Mouse (Mus musculus) liver, postnatal 0 days (tissue): ENCODE measurements at regions not wholly inside any gene's neighbourhood (a gene's known extent, or its start where the extent isn't known, plus 50 kb on each side); places are given as distances from the start of the nearest gene placed in this dataset.

Experiments used
- ATAC-seq: fragments of 200-750 bp; cut with Nextera tagmentation; 2 replicates; pipeline ENCODE4 v1.8.0; 2017; ENCODE audit warnings: mild to moderate bottlenecking, moderate library complexity
- DNase-seq: peaks from one replicate; pipeline ENCODE4 v3.0.0-alpha.2; 2016
- H3K27ac ChIP-seq: fragments of 300-500 bp; sonication (generic); 2 replicates; pipeline ENCODE4 v1.5.1; 2014; ENCODE audit warnings: antibody characterized with exemption, moderate library complexity, mild to moderate bottlenecking, low read depth
- H3K27me3 ChIP-seq: fragments of 300-500 bp; sonication (generic); 2 replicates; pipeline ENCODE4 v1.6.1; 2014; ENCODE audit warnings: low read length, control low read depth, mixed read lengths; ENCODE audit not compliant: insufficient read depth
- H3K36me3 ChIP-seq: fragments of 300-500 bp; sonication (generic); replicated peaks from 2 replicates; pipeline ENCODE4 v1.6.1; 2014; ENCODE audit warnings: mild to moderate bottlenecking, control low read depth, low read length, moderate library complexity, mixed read lengths; ENCODE audit not compliant: insufficient read depth
- H3K4me1 ChIP-seq: fragments of 300-500 bp; sonication (generic); 2 replicates; pipeline ENCODE4 v1.6.1; 2014; ENCODE audit warnings: antibody characterized with exemption, mild to moderate bottlenecking, control low read depth; ENCODE audit not compliant: insufficient read depth
- H3K4me2 ChIP-seq: fragments of 300-500 bp; sonication (generic); 2 replicates; pipeline ENCODE4 v1.6.1; 2014; ENCODE audit warnings: low read depth, mild to moderate bottlenecking, low read length, moderate library complexity, mixed read lengths
- H3K4me3 ChIP-seq: fragments of 300-500 bp; sonication (generic); 2 replicates; pipeline ENCODE4 v1.5.1; 2014; ENCODE audit warnings: low read depth, low read length
- H3K9ac ChIP-seq: fragments of 300-500 bp; sonication (generic); replicated peaks from 2 replicates; pipeline ENCODE4 v1.6.1; 2014; ENCODE audit warnings: mild to moderate bottlenecking, moderate library complexity
- H3K9me3 ChIP-seq: fragments of 300-500 bp; sonication (generic); 2 replicates; pipeline ENCODE4 v1.6.1; 2016; ENCODE audit warnings: mild to moderate bottlenecking, control low read depth, low read length, mixed read lengths
- CTCF ChIP-seq: sonication (generic); IDR thresholded peaks from 2 replicates; pipeline ENCODE4 v1.5.1; 2016; ENCODE audit warnings: antibody characterized with exemption, low read depth
- EP300 ChIP-seq: IDR thresholded peaks from 2 replicates; pipeline ENCODE4 v1.6.1; 2016; ENCODE audit warnings: antibody characterized with exemption, low read depth, mild to moderate bottlenecking
- WGBS: fragments of 180-500 bp; shearing (Covaris S2); extraction: QIAGEN DNeasy Blood & Tissue Kit; methylation state at CpG from one replicate; pipeline ENCODE4 v1.1.7; 2014; ENCODE audit not compliant: insufficient replicate concordance; 5-methylcytosine and 5-hydroxymethylcytosine counted together

DNA sequence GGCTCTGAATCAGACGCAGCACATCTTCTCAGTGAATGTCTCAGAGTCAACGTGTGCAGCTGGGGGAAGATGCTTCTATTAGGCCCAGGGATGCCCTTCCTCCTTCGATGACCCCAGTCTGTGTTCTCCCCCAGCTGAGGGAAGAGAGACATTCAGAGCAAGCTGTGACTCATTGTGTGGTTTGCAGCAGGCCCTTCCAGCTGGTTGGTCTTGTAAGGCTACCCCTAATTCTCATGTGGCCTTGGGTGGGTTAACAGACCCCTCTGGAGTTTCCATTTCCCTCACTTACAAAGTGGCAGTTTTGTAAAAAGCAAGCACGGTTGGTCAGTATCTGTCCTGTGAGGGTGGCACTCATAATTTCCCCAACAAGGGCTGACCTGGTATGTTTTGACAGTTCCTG is 127.8 kb upstream of the Zfp217 start:
- 0 out of 2 replicates have a peak, but pooled peaks cover 3% of the 10 kb centered on the region for H3K4me1 ChIP-seq
- H3K9ac ChIP-seq: no peak overlapping the region
- no peak overlapping the region for H3K4me2 ChIP-seq
- H3K4me3 ChIP-seq: no peak overlapping the region
- no peaks in the 10 kb centered on the region for H3K36me3 ChIP-seq
- TF ChIP-seq EP300 (no peak), CTCF (no peak)
- WGBS: 77% methylated on average over 4 of the region's 4 CpGs
- no peak for ATAC-seq
- no peaks in the 10 kb centered on the region for H3K27me3 ChIP-seq
- no peaks in the 10 kb centered on the region; the same call in 1 of the 2 replicates for H3K9me3 ChIP-seq
- no peak overlapping the region for H3K27ac ChIP-seq
- DNase-seq: no peak

DNA sequence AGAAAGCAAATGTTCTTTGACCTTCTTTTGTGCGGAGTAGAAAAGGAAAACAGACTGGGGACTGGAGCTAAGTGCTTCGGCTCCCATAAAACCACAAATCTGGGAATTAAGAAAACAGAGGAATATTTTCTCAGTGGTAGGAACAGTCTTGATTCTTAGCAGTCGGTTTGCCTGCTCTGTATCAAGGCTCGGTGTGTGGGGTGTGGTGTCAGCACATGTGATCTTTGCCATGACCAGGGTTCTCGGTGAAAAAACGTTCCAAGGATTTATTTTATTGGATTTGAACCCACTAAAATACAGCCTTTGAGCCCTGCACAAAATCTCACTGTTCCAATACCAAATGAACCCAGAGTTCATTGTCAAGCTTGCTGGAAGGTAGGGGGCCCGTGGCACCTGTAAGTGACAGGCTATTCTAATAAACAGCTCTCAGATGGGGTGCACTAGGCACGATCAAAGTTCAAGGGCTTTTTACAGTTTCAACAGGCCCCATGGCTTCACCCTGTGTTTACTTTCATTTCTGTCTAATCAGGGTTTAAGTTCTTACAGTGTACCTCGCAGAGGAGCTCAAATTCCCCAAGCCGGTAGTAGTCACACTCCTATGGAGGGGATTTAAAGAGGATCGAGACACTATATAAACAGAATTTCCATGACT is 122.1 kb upstream of the Zfp217 start:
- ATAC-seq (peak; percentile 79), DNase-seq (no peak)
- Histone ChIP-seq H3K4me2 (peak overlapping the region; percentile 18; the same call in 1 of the 2 replicates), H3K4me3 (no peak overlapping the region), H3K9me3 (no peaks in the 10 kb centered on the region; the same call in 1 of the 2 replicates), H3K27ac (peak overlapping the region; percentile 63), H3K9ac (no peak overlapping the region), H3K27me3 (no peaks in the 10 kb centered on the region), H3K4me1 (peaks cover 11% of the 10 kb centered on the region; the same call in 1 of the 2 replicates), H3K36me3 (no peaks in the 10 kb centered on the region)
- TF ChIP-seq EP300 (no peak), CTCF (no peak)
- 60% methylated on average over 11 of the region's 11 CpGs for WGBS

GRCm38 (mm10) chr2:170268080-170268479 is 120.2 kb upstream of the Zfp217 start:
- TF ChIP-seq CTCF (no peak), EP300 (no peak)
- Histone ChIP-seq H3K4me1 (peaks cover 11% of the 10 kb centered on the region; the same call in 1 of the 2 replicates), H3K4me3 (no peak overlapping the region), H3K9me3 (no peaks in the 10 kb centered on the region; the same call in 1 of the 2 replicates), H3K9ac (no peak overlapping the region), H3K27ac (peak overlapping the region; percentile 81), H3K27me3 (no peaks in the 10 kb centered on the region), H3K4me2 (peak overlapping the region; percentile 4; the same call in 1 of the 2 replicates), H3K36me3 (no peaks in the 10 kb centered on the region)
- DNase-seq (no peak), ATAC-seq (no peak)
- 48% methylated on average over 8 of the region's 8 CpGs for WGBS

DNA sequence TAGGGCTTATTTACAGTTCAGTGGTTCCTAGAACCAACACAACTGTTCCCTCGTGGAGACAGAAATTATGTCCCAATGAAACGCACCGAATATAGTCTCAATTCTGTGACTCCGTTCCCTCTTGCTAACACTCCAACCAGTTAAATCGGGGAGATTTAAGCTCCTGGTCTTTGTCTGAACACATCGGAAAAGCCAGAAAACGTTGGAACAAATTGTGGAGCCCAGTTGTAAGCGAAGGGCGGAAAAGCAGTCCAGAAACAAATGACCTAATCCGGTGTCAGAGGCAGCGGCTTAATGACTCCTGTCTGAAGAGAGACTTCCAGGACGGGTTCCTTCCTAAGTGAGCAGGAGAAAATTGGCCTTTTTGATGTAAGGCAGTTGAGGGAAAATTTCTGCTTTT is 119.2 kb upstream of the Zfp217 start:
- DNase-seq (no peak), ATAC-seq (peak; percentile 46)
- Histone ChIP-seq H3K27ac (peak overlapping the region; percentile 81), H3K9ac (peak overlapping the region; percentile 46), H3K4me2 (peak overlapping the region; percentile 60), H3K36me3 (no peaks in the 10 kb centered on the region), H3K4me1 (peaks cover 11% of the 10 kb centered on the region; the same call in 1 of the 2 replicates), H3K4me3 (peak overlapping the region; percentile 38), H3K27me3 (no peaks in the 10 kb centered on the region), H3K9me3 (no peaks in the 10 kb centered on the region; the same call in 1 of the 2 replicates)
- no peak for TF ChIP-seq EP300
- no peak for TF ChIP-seq CTCF
- WGBS: 18% methylated on average over 12 of the region's 12 CpGs

DNA sequence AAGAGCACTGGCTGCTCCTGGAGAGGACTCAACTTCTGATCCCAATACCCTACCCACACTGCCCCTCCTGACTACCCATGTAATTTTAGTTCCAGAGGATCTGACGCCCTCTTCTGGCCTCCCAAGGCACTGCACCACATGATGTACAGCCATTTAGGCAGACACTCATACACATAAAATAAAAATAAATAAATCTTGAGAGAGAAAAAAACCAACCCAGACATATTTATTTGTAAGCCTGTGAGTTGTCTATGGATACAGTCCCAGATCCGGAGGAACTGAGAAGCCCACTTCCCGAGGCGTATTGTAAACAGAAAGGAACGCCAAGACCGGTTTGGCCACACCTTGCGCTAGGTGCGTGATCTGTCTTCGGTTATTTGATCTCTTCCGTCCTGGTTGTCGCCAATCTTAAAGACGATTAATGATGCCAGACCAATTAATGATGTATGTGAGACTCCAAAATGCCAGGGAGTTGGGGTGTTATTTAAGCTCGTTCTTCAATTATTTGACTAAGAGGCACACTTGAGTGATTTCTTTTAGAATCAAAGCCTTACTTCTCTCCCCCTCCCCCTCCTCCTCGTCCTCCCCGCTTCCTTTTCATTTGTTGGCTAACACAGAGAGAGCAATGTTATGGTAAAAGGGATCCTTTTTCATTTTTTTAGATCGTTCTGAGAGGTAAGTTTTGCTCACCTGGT is 118.7 kb upstream of the Zfp217 start:
- H3K27me3 ChIP-seq: no peaks in the 10 kb centered on the region
- H3K9me3 ChIP-seq: no peaks in the 10 kb centered on the region; the same call in 1 of the 2 replicates
- ATAC-seq: no peak
- H3K4me1 ChIP-seq: peaks cover 11% of the 10 kb centered on the region; the same call in 1 of the 2 replicates
- peak; percentile 62 for DNase-seq
- TF ChIP-seq CTCF (peak; percentile 66), EP300 (no peak)
- peak overlapping the region; percentile 38 for H3K4me3 ChIP-seq
- peak overlapping the region; percentile 46 for H3K9ac ChIP-seq
- peak overlapping the region; percentile 60 for H3K4me2 ChIP-seq
- 21% methylated on average over 16 of the region's 16 CpGs for WGBS
- no peaks in the 10 kb centered on the region for H3K36me3 ChIP-seq
- H3K27ac ChIP-seq: peak overlapping the region; percentile 81

DNA sequence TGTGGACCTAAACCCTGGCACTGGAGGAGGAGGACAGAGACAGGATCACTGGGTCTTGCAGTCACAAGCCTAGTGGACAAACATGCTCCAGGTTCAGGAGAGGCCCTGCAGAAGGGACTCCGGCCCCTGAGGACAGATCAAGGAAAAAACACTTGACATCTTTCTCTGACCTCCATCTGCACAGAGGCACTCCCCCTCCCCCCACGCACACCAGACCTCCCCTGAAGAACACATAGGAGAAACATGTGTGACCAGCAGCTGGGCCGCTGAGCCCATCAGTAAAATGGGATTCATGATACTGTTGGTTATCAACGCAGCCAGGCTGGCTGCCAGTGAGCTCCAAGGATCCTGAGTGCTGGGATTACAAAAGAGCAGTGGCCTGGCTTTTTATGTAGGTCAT is 115.7 kb upstream of the Zfp217 start:
- Histone ChIP-seq H3K4me2 (no peak overlapping the region), H3K27ac (no peak overlapping the region), H3K4me3 (no peak overlapping the region), H3K36me3 (no peaks in the 10 kb centered on the region), H3K9me3 (no peaks in the 10 kb centered on the region), H3K27me3 (no peaks in the 10 kb centered on the region), H3K9ac (no peak overlapping the region), H3K4me1 (peaks cover 7% of the 10 kb centered on the region; the same call in 1 of the 2 replicates)
- TF ChIP-seq EP300: no peak
- TF ChIP-seq CTCF: no peak
- DNase-seq: no peak
- 67% methylated on average over 4 of the region's 4 CpGs for WGBS
- no peak for ATAC-seq
